Mouse (Mus musculus) induced T-regulatory cell, adult 2 months (primary cell): ENCODE measurements at regions not wholly inside any gene's neighbourhood (a gene's known extent, or its start where the extent isn't known, plus 50 kb on each side); places are given as distances from the start of the nearest gene placed in this dataset.
A peak's percentile ranks its signal among the peaks of the same experiment; 100 is the strongest.

Source experiments
- DNase-seq: peaks from one replicate; pipeline ENCODE4 v3.0.0-alpha.2; 2012; ENCODE audit warnings: low read depth

GRCm38 (mm10) chr11:20985069-20985759 is 105.9 kb upstream of the Peli1 start:
- DNase-seq: no peak

- DNase-seq: no peak
These were observed 105.3 kb upstream of the Peli1 start for GRCm38 (mm10) chr11:20985771-20986170.

GRCm38 (mm10) chr11:20987171-20987815 is 103.8 kb upstream of the Peli1 start:
- DNase-seq: no peak

- no peak for DNase-seq
These were observed 103.2 kb upstream of the Peli1 start for GRCm38 (mm10) chr11:20987841-20988251.

GRCm38 (mm10) chr11:20988871-20989270 is 102.2 kb upstream of the Peli1 start:
- DNase-seq: no peak

GRCm38 (mm10) chr11:20993580-20993979 is 97.5 kb upstream of the Peli1 start:
- DNase-seq: no peak

GRCm38 (mm10) chr11:21001400-21001799 is 89.7 kb upstream of the Peli1 start:
- no peak for DNase-seq

- DNase-seq: no peak
These were observed 83.9 kb upstream of the Peli1 start for GRCm38 (mm10) chr11:21007222-21007621.

- DNase-seq: no peak
These were observed 81.6 kb upstream of the Peli1 start for GRCm38 (mm10) chr11:21009505-21009904.

GRCm38 (mm10) chr11:21010867-21011266 is 80.2 kb upstream of the Peli1 start:
- no peak for DNase-seq

- DNase-seq: no peak
These were observed 76.8 kb upstream of the Peli1 start for GRCm38 (mm10) chr11:21014250-21014649.

- DNase-seq: no peak
These were observed 75.6 kb upstream of the Peli1 start for GRCm38 (mm10) chr11:21015536-21015935.

GRCm38 (mm10) chr11:21016133-21016746 is 74.9 kb upstream of the Peli1 start:
- DNase-seq: no peak

GRCm38 (mm10) chr11:21016791-21017329 is 74.2 kb upstream of the Peli1 start:
- no peak for DNase-seq

GRCm38 (mm10) chr11:21019829-21020228 is 71.3 kb upstream of the Peli1 start:
- DNase-seq: no peak

GRCm38 (mm10) chr11:21024111-21024510 is 67.0 kb upstream of the Peli1 start:
- peak; percentile 18 for DNase-seq

- peak; percentile 21 for DNase-seq
These were observed 66.6 kb upstream of the Peli1 start for GRCm38 (mm10) chr11:21024521-21024920.

GRCm38 (mm10) chr11:21027299-21027698 is 63.8 kb upstream of the Peli1 start:
- no peak for DNase-seq

GRCm38 (mm10) chr11:21030362-21030761 is 60.7 kb upstream of the Peli1 start:
- DNase-seq: no peak

GRCm38 (mm10) chr11:21031816-21032215 is 59.3 kb upstream of the Peli1 start:
- DNase-seq: no peak

- DNase-seq: no peak
These were observed 57.8 kb upstream of the Peli1 start for GRCm38 (mm10) chr11:21033234-21033822.

- DNase-seq: peak; percentile 77
These were observed 57.2 kb upstream of the Peli1 start for GRCm38 (mm10) chr11:21033823-21034401.
